Mouse (Mus musculus): Measurements from ENCODE around the gene Stk26.

Stk26 gene

DNA sequence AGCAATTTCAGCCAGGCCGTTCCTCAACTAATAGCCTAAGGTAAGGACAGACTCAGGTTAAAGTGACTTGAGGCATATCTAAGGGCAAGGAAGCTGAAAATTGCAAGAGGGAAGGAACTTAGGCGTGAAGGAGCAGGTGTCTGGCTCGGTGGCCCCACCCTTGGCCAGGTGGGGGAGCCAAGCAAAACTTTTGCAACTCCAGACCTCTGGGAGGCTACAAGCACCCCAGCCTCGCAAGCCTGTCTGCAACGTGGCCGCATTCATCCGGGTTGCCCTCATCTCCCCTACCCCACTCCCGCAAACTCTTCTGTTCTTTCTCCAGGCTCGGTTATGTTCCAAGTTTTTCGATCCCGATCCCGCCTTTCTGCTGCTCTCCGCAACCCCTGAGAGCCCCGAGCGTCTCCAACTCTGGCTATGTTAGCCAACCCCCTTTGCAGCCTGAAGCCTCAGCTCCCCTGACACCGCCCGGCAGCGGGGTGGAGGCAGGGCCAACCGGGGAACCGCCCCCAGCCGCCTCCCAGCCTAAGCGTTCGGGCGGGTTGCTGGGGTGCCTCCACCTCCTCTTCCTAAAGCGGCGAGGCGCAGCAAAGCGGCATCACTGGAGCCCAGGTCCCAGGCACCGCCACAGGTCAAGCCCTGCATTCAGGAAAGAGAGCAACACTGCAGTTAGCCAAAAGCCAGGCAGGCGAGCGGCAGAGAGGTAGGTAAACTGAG is at the start of gene Stk26:
Gene Stk26 (plus strand): TSS at position 201 of the 714 bp plus-strand sequence.
- no peak for TF ChIP-seq GATA4 (IDR thresholded peaks at IDR 0.05; ENCODE audit: insufficient replicate concordance, low read length)

- TF ChIP-seq GATA4 (IDR thresholded peaks at IDR 0.05; ENCODE audit: insufficient replicate concordance, low read length), result no peak
These were observed 47.7 kb upstream of the Stk26 start for GRCm38 (mm10) chrX:50793005-50793680.

GRCm38 (mm10) chrX:50797798-50798197 is 43.0 kb upstream of the Stk26 start:
- no peak for TF ChIP-seq GATA4 (IDR thresholded peaks at IDR 0.05; ENCODE audit: insufficient replicate concordance, low read length)

- TF ChIP-seq GATA4 (IDR thresholded peaks at IDR 0.05; ENCODE audit: insufficient replicate concordance, low read length), result no peak
These were observed 42.3 kb upstream of the Stk26 start for GRCm38 (mm10) chrX:50798571-50798970.

DNA sequence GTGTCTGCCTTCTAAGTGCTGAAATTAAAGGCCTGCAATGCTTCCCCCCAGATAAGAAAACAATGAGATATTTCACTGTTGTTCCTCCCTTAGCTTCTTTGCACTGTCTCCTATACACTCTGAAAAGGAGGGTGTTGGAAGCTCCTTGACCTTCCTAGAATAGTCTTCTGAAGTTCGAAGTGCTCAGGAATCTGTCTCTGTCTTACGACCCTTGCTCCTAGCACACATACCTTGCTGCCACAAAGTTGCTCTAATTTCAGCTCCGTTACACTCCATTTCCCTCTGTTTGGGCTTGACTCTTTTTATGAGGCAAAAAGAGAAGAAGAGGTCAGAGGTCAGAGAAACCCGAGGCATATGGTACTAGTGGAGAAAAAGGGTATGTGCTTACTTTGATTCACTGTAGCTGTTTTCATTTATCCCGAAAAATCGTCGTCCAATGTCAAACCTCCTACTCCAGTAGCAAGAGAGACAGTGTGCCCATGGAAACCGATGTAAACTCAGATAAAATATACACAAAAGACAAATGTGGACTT is 41.1 kb upstream of the Stk26 start:
- no peak for TF ChIP-seq GATA4 (IDR thresholded peaks at IDR 0.05; ENCODE audit: insufficient replicate concordance, low read length)

DNA sequence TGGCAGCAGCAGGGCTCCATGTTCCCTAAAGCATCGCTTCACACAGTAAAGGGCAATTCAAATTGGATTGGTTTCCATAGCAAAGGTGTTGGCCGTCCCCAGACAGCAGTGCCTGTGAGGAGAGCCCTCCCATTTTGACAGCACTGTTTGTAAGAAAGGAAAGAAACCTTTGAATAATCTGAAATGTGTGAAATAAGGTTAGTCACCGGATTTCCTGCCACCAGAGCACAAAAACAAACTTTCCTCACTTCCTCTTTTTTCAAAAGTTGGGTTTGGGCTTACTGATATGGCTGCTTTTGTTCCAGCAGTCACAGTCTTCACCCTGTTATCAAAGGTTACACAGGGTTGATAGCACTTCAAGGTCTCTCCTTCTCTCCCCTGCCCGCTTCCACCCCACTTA is 35.2 kb upstream of the Stk26 start:
- peak; percentile 42; the same call in 1 of the 2 replicates for TF ChIP-seq GATA4 (IDR thresholded peaks at IDR 0.05; ENCODE audit: insufficient replicate concordance, low read length)

GRCm38 (mm10) chrX:50823856-50824255 is 17.0 kb upstream of the Stk26 start:
- no peak for TF ChIP-seq GATA4 (IDR thresholded peaks at IDR 0.05; ENCODE audit: insufficient replicate concordance, low read length)

- TF ChIP-seq GATA4 (IDR thresholded peaks at IDR 0.05; ENCODE audit: insufficient replicate concordance, low read length), result no peak
These were observed 5.3 kb upstream of the Stk26 start for GRCm38 (mm10) chrX:50835592-50835991.

DNA sequence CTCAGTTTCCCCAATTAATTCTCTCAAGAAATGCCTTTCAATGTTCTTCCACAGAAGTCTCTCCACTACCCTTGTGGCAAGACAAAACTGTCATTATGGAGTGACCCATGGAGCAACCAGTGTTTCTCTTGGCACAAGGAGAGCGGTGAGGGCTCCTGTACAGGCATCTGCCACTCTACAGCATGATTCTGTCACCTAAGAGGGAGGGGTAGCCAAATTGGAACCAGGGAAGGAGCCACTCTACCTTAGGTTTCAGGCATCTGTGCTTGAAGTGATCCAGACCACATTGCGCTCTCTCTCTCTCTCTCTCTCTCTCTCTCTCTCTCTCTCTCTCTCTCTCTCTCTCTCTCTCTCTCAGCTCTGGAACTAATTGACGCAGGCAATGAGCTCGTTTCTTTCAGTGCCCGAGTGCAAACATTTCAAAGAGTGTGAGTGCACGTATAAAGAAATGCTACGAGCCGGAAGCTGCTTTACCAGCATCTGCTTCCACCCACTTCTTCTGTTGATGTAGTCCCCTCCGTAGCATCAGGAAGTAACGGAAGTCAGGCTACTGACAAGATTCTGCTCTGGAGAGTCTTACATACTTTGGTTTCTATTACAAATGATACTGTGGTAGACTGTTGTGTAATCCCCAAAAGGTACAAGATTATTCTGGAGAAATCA is 4.7 kb upstream of the Stk26 start:
- TF ChIP-seq GATA4 (IDR thresholded peaks at IDR 0.05; ENCODE audit: insufficient replicate concordance, low read length), result no peak

DNA sequence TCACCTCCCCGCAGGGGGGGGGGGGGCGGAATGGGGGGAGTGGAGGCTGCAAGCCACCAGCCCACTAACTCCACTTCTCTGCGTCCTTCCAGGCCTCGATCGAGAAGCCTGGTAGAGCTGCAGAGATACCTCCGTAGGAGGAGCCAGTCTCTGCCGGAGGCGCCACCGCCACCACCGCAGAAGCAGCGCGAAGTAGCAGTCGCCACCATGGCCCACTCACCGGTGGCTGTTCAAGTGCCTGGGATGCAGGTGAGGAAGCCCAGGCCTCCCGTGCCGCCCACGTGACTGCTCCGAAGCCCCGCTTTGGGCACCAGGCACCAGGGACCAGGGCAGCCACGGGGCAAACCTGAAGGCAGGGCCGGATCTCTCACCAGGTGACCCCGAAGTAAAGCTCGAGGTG is 740 bp downstream of the Stk26 start:
- no peak for TF ChIP-seq GATA4 (IDR thresholded peaks at IDR 0.05; ENCODE audit: insufficient replicate concordance, low read length)

DNA sequence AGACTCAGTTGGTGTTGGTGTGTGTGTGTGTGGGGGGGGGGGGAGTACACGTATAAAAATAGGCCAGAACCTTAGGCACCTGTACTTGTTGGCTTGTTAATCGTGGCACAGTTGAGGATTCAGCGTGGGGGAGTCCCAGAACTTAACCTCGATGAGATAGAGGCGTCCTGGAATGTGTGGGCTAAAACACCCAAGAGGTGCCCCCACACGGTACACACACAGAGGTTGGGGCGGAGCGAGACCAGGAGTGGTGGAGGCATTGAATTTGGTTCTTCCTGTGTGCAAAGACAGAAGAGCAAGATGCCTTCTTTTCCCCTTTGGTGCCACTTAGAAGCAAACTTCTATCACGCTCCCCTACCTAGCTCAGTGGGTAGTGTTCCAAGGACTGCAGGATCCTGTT is 1.2 kb downstream of the Stk26 start:
- no peak for TF ChIP-seq GATA4 (IDR thresholded peaks at IDR 0.05; ENCODE audit: insufficient replicate concordance, low read length)

DNA sequence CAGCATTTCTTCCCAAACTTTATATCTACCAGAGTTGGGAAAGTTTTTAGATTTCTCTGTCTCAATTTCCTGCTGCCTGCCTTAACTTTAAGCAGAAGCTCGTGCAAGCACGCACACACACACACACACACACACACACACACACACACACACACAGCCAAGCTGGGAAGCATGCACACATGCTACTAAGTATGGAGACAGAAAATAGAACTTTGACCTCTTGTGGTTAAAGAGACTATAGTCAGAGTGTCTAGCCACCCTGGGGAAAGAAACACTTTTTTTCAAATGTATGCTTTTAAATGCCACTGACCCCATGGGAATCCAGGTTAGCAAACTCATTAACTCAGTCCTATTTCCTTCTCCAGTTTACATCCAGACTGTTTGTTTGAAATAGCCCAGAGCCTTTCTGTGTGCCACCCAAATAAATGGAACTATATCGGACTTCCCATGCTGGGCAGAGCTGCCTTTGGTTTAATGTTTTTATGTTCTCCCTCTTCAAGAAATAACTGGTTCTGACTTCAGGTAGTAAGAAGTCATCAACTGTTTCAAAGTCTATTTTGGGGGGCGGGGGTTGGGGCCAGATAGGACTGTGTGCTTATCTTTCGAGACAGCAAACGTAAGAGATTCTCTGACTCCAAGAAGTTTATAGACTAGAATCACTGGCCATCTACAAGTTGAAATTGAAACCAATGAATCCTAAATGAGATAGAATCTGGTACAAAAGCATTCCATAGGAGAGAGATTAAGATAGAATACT is 9.8 kb downstream of the Stk26 start:
- no peak for TF ChIP-seq GATA4 (IDR thresholded peaks at IDR 0.05; ENCODE audit: insufficient replicate concordance, low read length)

DNA sequence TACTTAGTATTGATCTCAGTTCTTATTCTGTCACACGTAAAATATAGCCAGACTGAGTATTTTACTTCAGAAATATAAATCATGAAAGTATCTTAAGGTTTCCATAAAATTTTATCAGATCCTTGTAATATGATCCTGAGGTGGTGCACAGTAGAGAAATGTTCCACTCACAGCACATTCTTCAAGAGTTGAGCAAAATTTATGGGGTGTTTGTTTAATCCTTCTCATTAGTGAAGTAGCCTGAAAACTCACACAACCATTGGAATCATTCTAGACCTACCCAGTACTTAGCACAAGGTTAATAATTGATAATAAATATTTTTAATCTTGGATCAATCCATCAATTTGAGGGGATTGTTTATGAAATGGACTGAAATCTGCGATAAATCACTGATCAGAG is 22.9 kb downstream of the Stk26 start:
- TF ChIP-seq GATA4 (IDR thresholded peaks at IDR 0.05; ENCODE audit: insufficient replicate concordance, low read length), result no peak

DNA sequence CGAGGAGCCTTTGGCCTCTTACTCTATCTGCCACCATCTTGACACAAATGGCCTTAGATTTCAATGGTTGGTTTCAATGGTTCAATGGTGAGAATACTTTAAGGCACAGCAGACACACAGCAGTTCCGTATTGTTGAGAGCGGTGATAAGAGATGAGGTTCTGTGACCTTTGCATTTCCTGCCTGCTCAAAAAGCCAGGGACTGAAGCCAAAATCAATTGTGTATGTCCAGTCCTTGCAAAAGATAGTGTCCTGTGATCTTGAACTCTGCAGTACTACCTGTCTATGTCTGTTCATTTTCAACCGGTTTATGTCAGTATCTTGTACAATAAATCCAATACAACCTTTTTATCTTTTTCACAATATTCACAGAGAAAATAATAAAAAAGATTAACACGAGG is 23.9 kb downstream of the Stk26 start:
- TF ChIP-seq GATA4 (IDR thresholded peaks at IDR 0.05; ENCODE audit: insufficient replicate concordance, low read length), result peak; percentile 51; the same call in 1 of the 2 replicates

Data from liver, adult (tissue).